ENCODE assay signal across 10 mouse cellular contexts in genomic region chr3:14889716-14890409, GRCm38 (mm10). TPM values are rescaled to one million over a fixed set of nuclear protein-coding genes. Genes with fewer than 3 reads are reported as not detected.
DNase-seq lines count a peak whose midpoint lies in the region; ATAC-seq and TF ChIP-seq lines count a peak whose summit lies in the region.
"Had no signal": no experiment of that assay in that cellular context is flagged by ENCODE, and none has a peak within 500 bp of the region (broad histone marks: within the 10 kb centered on the region; RNA-seq: fewer than 3 reads in every experiment).

No protein-coding gene starts in this region.

- H3K27ac ChIP-seq in hindbrain, embryonic 10.5 days: peak overlapping the region; percentile 30
- H3K27ac ChIP-seq in hindbrain, embryonic 12.5 days: no peak overlapping the region
- H3K27ac ChIP-seq in spleen, adult 2 months (ENCODE audit: insufficient read depth, low read length): 0 out of 2 replicates have a peak overlapping the region, but pooled peaks have one; percentile 28
- H3K27ac ChIP-seq in liver, postnatal 0 days (ENCODE audit: low read depth): peak overlapping the region; percentile 97
- H3K27ac ChIP-seq in limb, embryonic 10.5 days: no peak overlapping the region
- H3K27ac ChIP-seq: limb, embryonic 15.5 days; neural tube, embryonic 15.5 days had no signal

- H3K4me3 ChIP-seq in hindbrain, embryonic 10.5 days: 0 out of 2 replicates have a peak overlapping the region, but pooled peaks have one; percentile 16
- no peak overlapping the region for H3K4me3 ChIP-seq in hindbrain, embryonic 12.5 days
- H3K4me3 ChIP-seq in spleen, adult 2 months (ENCODE audit: extremely low read depth, insufficient read depth, insufficient read length): no peak overlapping the region; the same call in 1 of the 2 replicates
- peak overlapping the region; percentile 88 for H3K4me3 ChIP-seq in liver, postnatal 0 days (ENCODE audit: low read depth, low read length)
- no peak overlapping the region for H3K4me3 ChIP-seq in limb, embryonic 10.5 days
- H3K4me3 ChIP-seq: limb, embryonic 15.5 days; neural tube, embryonic 15.5 days had no signal

- no peak for DNase-seq in hindbrain, embryonic 10.5 days (ENCODE audit: low spot score)
- DNase-seq in spleen, adult 2 months (ENCODE audit: low read depth in 1 of 2, low spot score in 2 of 2): no peak
- no peak for DNase-seq in spleen, postnatal 4 days (ENCODE audit: low spot score in 2 of 2)
- no peak for DNase-seq in liver, postnatal 0 days
- no peak for DNase-seq in ovary, postnatal 10 days (ENCODE audit: low spot score)
- no peak for DNase-seq in limb, embryonic 10.5 days (ENCODE audit: low spot score)
- DNase-seq: gastrocnemius, postnatal 14 days had no signal

- ATAC-seq in hindbrain, embryonic 12.5 days (ENCODE audit: low FRiP score): no peak
- no peak for ATAC-seq in liver, postnatal 0 days

- no peak overlapping the region; the same call in 1 of the 2 replicates for H3K4me2 ChIP-seq in hindbrain, embryonic 12.5 days (replicated peaks)
- H3K4me2 ChIP-seq in liver, postnatal 0 days (ENCODE audit: low read depth, low read length): peak overlapping the region; percentile 84
- H3K4me2 ChIP-seq: limb, embryonic 15.5 days; neural tube, embryonic 15.5 days had no signal

- no peak for TF ChIP-seq POLR2A in spleen, adult 2 months (IDR thresholded peaks at IDR 0.05; ENCODE audit: low read depth, low read length)

- no peaks in the 10 kb centered on the region for H3K36me3 ChIP-seq in hindbrain, embryonic 10.5 days
- H3K36me3 ChIP-seq in hindbrain, embryonic 12.5 days: no peaks in the 10 kb centered on the region
- no peaks in the 10 kb centered on the region for H3K36me3 ChIP-seq in spleen, adult 2 months (ENCODE audit: control insufficient read depth, insufficient read depth, low read length)
- peaks cover 29% of the 10 kb centered on the region for H3K36me3 ChIP-seq in liver, postnatal 0 days (replicated peaks; ENCODE audit: insufficient read depth, low read length)
- H3K36me3 ChIP-seq in limb, embryonic 10.5 days: no peaks in the 10 kb centered on the region
- H3K36me3 ChIP-seq: limb, embryonic 15.5 days; neural tube, embryonic 15.5 days had no signal

- H3K4me1 ChIP-seq in hindbrain, embryonic 10.5 days (replicated peaks): peaks cover 9% of the 10 kb centered on the region; the same call in 1 of the 2 replicates
- no peaks in the 10 kb centered on the region for H3K4me1 ChIP-seq in hindbrain, embryonic 12.5 days
- H3K4me1 ChIP-seq in spleen, adult 2 months (ENCODE audit: control insufficient read depth, insufficient read depth, insufficient read length): peaks cover 4% of the 10 kb centered on the region; the same call in 1 of the 2 replicates
- no peaks in the 10 kb centered on the region for H3K4me1 ChIP-seq in liver, postnatal 0 days (ENCODE audit: insufficient read depth)
- peaks cover 3% of the 10 kb centered on the region; the same call in 1 of the 2 replicates for H3K4me1 ChIP-seq in limb, embryonic 10.5 days

- H3K9me3 ChIP-seq in hindbrain, embryonic 10.5 days: no peaks in the 10 kb centered on the region
- no peaks in the 10 kb centered on the region for H3K9me3 ChIP-seq in hindbrain, embryonic 12.5 days (replicated peaks)
- no peaks in the 10 kb centered on the region for H3K9me3 ChIP-seq in liver, postnatal 0 days (ENCODE audit: low read length)
- H3K9me3 ChIP-seq in limb, embryonic 10.5 days (replicated peaks): no peaks in the 10 kb centered on the region
- H3K9me3 ChIP-seq: limb, embryonic 15.5 days; neural tube, embryonic 15.5 days had no signal

- H3K9ac ChIP-seq in hindbrain, embryonic 12.5 days: no peak overlapping the region
- H3K9ac ChIP-seq in liver, postnatal 0 days (replicated peaks): peak overlapping the region; percentile 90
- H3K9ac ChIP-seq: limb, embryonic 15.5 days; neural tube, embryonic 15.5 days had no signal

- 36% methylated on average over 4 of the region's 4 CpGs for WGBS in hindbrain, embryonic 10.5 days
- WGBS in hindbrain, embryonic 12.5 days: 48% methylated on average over 4 of the region's 4 CpGs
- 46% methylated on average over 4 of the region's 4 CpGs for WGBS in spleen, adult 2 months
- WGBS in liver, postnatal 0 days (ENCODE audit: insufficient replicate concordance): 39% methylated on average over 4 of the region's 4 CpGs
- 56% methylated on average over 4 of the region's 4 CpGs for WGBS in limb, embryonic 10.5 days

- no peak for TF ChIP-seq CTCF in spleen, adult 2 months (IDR thresholded peaks at IDR 0.05; ENCODE audit: extremely low read depth, insufficient read depth, insufficient read length, insufficient replicate concordance)
- TF ChIP-seq CTCF in liver, postnatal 0 days (IDR thresholded peaks at IDR 0.05; ENCODE audit: low read depth): no peak

- peaks cover 16% of the 10 kb centered on the region for H3K27me3 ChIP-seq in hindbrain, embryonic 10.5 days (ENCODE audit: insufficient read depth, poor library complexity, severe bottlenecking)
- peaks cover 14% of the 10 kb centered on the region; the same call in 1 of the 2 replicates for H3K27me3 ChIP-seq in hindbrain, embryonic 12.5 days
- peaks cover 10% of the 10 kb centered on the region for H3K27me3 ChIP-seq in spleen, adult 2 months (ENCODE audit: control insufficient read depth, insufficient read depth, low read length)
- H3K27me3 ChIP-seq in liver, postnatal 0 days (ENCODE audit: insufficient read depth, low read length): no peaks in the 10 kb centered on the region
- peaks cover 27% of the 10 kb centered on the region for H3K27me3 ChIP-seq in limb, embryonic 10.5 days (ENCODE audit: low read depth, poor library complexity, severe bottlenecking)
- H3K27me3 ChIP-seq: neural tube, embryonic 15.5 days had no signal

- TF ChIP-seq EP300 in liver, postnatal 0 days (IDR thresholded peaks at IDR 0.05; ENCODE audit: low read depth): peak; percentile 58

RNA-seq across cellular contexts. Expression of gene Car2, which starts 3.8 kb away (rescaled TPM):
- polyA plus RNA-seq in hindbrain, embryonic 10.5 days (2016; fragmentation: Nextera tagmentation; extraction: Ambion mirVana): 84.6 and 101 TPM in 2 replicates
- 62.0 and 77.2 TPM in 2 replicates for polyA plus RNA-seq in hindbrain, embryonic 12.5 days (2016; fragmentation: Nextera tagmentation; extraction: Ambion mirVana)
- 639 and 730 TPM in 2 replicates for polyA plus RNA-seq in spleen, adult 2 months (2012; rRNA removed)
- polyA plus RNA-seq in liver, postnatal 0 days (2015; fragmentation: Nextera tagmentation; extraction: Ambion mirVana): 901 and 980 TPM in 2 replicates
- polyA plus RNA-seq in limb, embryonic 10.5 days (2016; fragmentation: Nextera tagmentation; extraction: Ambion mirVana): 65.2 and 70.5 TPM in 2 replicates

RNA-seq across cellular contexts. Expression of gene Car3, which starts 26.6 kb away (rescaled TPM):
- polyA plus RNA-seq in hindbrain, embryonic 10.5 days (2016; fragmentation: Nextera tagmentation; extraction: Ambion mirVana): 2.0 and 3.7 TPM in 2 replicates
- 3.7 and 5.8 TPM in 2 replicates for polyA plus RNA-seq in hindbrain, embryonic 12.5 days (2016; fragmentation: Nextera tagmentation; extraction: Ambion mirVana)
- polyA plus RNA-seq in spleen, adult 2 months (2012; rRNA removed): 14.2 and 21.4 TPM in 2 replicates
- polyA plus RNA-seq in liver, postnatal 0 days (2015; fragmentation: Nextera tagmentation; extraction: Ambion mirVana): 38.8 and 39.0 TPM in 2 replicates
- 1.6 and 2.1 TPM in 2 replicates for polyA plus RNA-seq in limb, embryonic 10.5 days (2016; fragmentation: Nextera tagmentation; extraction: Ambion mirVana)

Comparison
In these comparisons a context has a peak if more than half of its experiments do, and no peak if none do; other contexts are left out.
1. H3K27ac ChIP-seq: peak in hindbrain, embryonic 10.5 days (single experiment), spleen, adult 2 months (single experiment) and liver, postnatal 0 days (single experiment); none in hindbrain, embryonic 12.5 days (single experiment) and limb, embryonic 10.5 days (single experiment).
2. H3K4me3 ChIP-seq: peak in hindbrain, embryonic 10.5 days (single experiment) and liver, postnatal 0 days (single experiment); none in hindbrain, embryonic 12.5 days (single experiment), spleen, adult 2 months (single experiment) and limb, embryonic 10.5 days (single experiment).